Mouse (Mus musculus) intestine, embryonic 14.5 days (tissue): Measurements from ENCODE around the gene Ssbp2. TPM values are rescaled to one million over a fixed set of nuclear protein-coding genes. Genes with fewer than 3 reads are reported as not detected.

ENCODE experiments used
- ATAC-seq: fragments of 200-750 bp; cut with Nextera tagmentation; replicated peaks from 2 replicates; pipeline ENCODE4 v1.8.0; 2017; ENCODE audit warnings: low read depth, moderate number of reproducible peaks, moderate TSS enrichment, moderate library complexity; ENCODE audit not compliant: low FRiP score, low TSS enrichment
- DNase-seq: peaks from one replicate; pipeline ENCODE4 v3.0.0-alpha.2; 2018; ENCODE audit warnings: low spot score
- H3K27ac ChIP-seq: fragments of 300-500 bp; sonication (generic); 2 replicates; pipeline ENCODE4 v1.5.1; 2014; ENCODE audit warnings: low read depth, mild to moderate bottlenecking, control low read depth
- H3K27me3 ChIP-seq: fragments of 300-500 bp; sonication (generic); replicated peaks from 2 replicates; pipeline ENCODE4 v1.6.1; 2014; ENCODE audit warnings: low read length, control low read depth; ENCODE audit not compliant: control insufficient read depth, insufficient read depth
- H3K36me3 ChIP-seq: fragments of 300-500 bp; sonication (generic); 2 replicates; pipeline ENCODE4 v1.6.1; 2014; ENCODE audit warnings: low read length, control low read depth; ENCODE audit not compliant: control insufficient read depth, insufficient read depth
- H3K4me1 ChIP-seq: fragments of 300-500 bp; sonication (generic); replicated peaks from 2 replicates; pipeline ENCODE4 v1.6.1; 2014; ENCODE audit warnings: low read length, control low read depth, mixed read lengths; ENCODE audit not compliant: control insufficient read depth, insufficient read depth
- H3K4me2 ChIP-seq: fragments of 300-500 bp; sonication (generic); 2 replicates; pipeline ENCODE4 v1.6.1; 2014; ENCODE audit warnings: low read length
- H3K4me3 ChIP-seq: fragments of 300-500 bp; sonication (generic); 2 replicates; pipeline ENCODE4 v1.5.1; 2014; ENCODE audit warnings: low read depth, low read length, control low read depth, mixed read lengths
- H3K9ac ChIP-seq: fragments of 300-500 bp; sonication (generic); 2 replicates; pipeline ENCODE4 v1.6.1; 2014; ENCODE audit warnings: mild to moderate bottlenecking, low read length
- H3K9me3 ChIP-seq: fragments of 300-500 bp; sonication (generic); 2 replicates; pipeline ENCODE4 v1.6.1; 2016; ENCODE audit warnings: low read length, control low read depth; ENCODE audit not compliant: control insufficient read depth
- whole genome bisulfite sequencing: fragments of 180-500 bp; shearing (Covaris S2); extraction: QIAGEN DNeasy Blood & Tissue Kit; methylation state at CpG from one replicate; pipeline ENCODE4 v1.1.7; 2014; 5-methylcytosine and 5-hydroxymethylcytosine counted together
- polyA plus RNA-seq: library from polyadenylated mRNA; unstranded; fragments of >200 nt; fragmentation: Nextera tagmentation; extraction: Ambion mirVana; gene quantifications from 2 replicates; pipeline ENCODE4 v1.2.1, GENCODE M21; 2014

Ssbp2 gene
- polyA plus RNA-seq, 1 experiment from 2014 or later: 110 TPM

- Histone ChIP-seq H3K27me3 (no peaks in the 10 kb centered on the region), H3K36me3 (no peaks in the 10 kb centered on the region), H3K4me1 (no peaks in the 10 kb centered on the region), H3K4me2 (no peak overlapping the region), H3K4me3 (no peak overlapping the region), H3K9ac (no peak overlapping the region), H3K9me3 (no peaks in the 10 kb centered on the region), H3K27ac (no peak overlapping the region)
- ATAC-seq: no peak
- 70% methylated on average over 5 of the region's 5 CpGs for WGBS
- DNase-seq: no peak
Measured at GRCm38 (mm10) chr13:91640219-91640618, 180.1 kb downstream of the Ssbp2 start.

DNA sequence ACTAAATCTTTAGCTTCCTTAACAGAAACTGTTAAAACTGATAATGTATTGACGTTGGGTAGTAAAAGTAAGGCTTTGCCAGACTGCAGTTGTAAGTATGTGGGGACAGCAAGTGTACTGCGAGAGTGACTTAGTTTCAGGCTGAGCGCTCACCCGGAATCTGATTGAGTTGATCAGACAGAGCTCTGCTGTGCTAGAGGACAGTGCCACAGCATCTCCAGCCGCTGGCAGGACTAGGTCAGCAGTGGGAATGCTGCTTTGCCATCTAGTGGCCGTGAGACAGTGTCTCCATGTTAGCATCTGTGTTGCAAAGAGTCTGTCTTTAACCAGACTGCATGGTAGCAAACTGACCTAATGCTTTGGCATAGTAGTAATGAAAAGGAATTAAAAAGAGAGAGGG is 188.2 kb downstream of the Ssbp2 start:
- Histone ChIP-seq H3K4me1 (no peaks in the 10 kb centered on the region), H3K36me3 (peaks cover 3% of the 10 kb centered on the region; the same call in 1 of the 2 replicates), H3K9me3 (no peaks in the 10 kb centered on the region), H3K4me3 (no peak overlapping the region), H3K4me2 (no peak overlapping the region), H3K27me3 (no peaks in the 10 kb centered on the region), H3K9ac (no peak overlapping the region), H3K27ac (no peak overlapping the region)
- ATAC-seq (0 out of 2 replicates have a peak, but pooled peaks have one; percentile 19), DNase-seq (no peak)
- 40% methylated on average over 6 of the region's 6 CpGs for WGBS

- Histone ChIP-seq H3K27me3 (no peaks in the 10 kb centered on the region), H3K4me3 (no peak overlapping the region), H3K4me1 (no peaks in the 10 kb centered on the region), H3K9me3 (no peaks in the 10 kb centered on the region), H3K36me3 (peaks cover 3% of the 10 kb centered on the region; the same call in 1 of the 2 replicates), H3K9ac (no peak overlapping the region), H3K4me2 (no peak overlapping the region), H3K27ac (no peak overlapping the region)
- ATAC-seq: no peak
- WGBS: 58% methylated on average over 7 of the region's 7 CpGs
- no peak for DNase-seq
Measured at GRCm38 (mm10) chr13:91649926-91650325, 189.8 kb downstream of the Ssbp2 start.

- Histone ChIP-seq H3K4me1 (no peaks in the 10 kb centered on the region), H3K27ac (no peak overlapping the region), H3K4me3 (no peak overlapping the region), H3K36me3 (no peaks in the 10 kb centered on the region), H3K4me2 (no peak overlapping the region), H3K27me3 (no peaks in the 10 kb centered on the region), H3K9ac (no peak overlapping the region), H3K9me3 (no peaks in the 10 kb centered on the region)
- 54% methylated on average over 5 of the region's 5 CpGs for WGBS
- no peak for ATAC-seq
- DNase-seq: no peak
Measured at GRCm38 (mm10) chr13:91661068-91661795, 201.1 kb downstream of the Ssbp2 start.

GRCm38 (mm10) chr13:91662751-91663150 is 202.7 kb downstream of the Ssbp2 start:
- H3K36me3 ChIP-seq: no peaks in the 10 kb centered on the region
- H3K4me2 ChIP-seq: no peak overlapping the region
- H3K9me3 ChIP-seq: no peaks in the 10 kb centered on the region
- no peaks in the 10 kb centered on the region for H3K4me1 ChIP-seq
- 52% methylated on average over 2 of the region's 2 CpGs for WGBS
- no peak overlapping the region for H3K27ac ChIP-seq
- ATAC-seq (no peak), DNase-seq (no peak)
- no peak overlapping the region for H3K4me3 ChIP-seq
- H3K27me3 ChIP-seq: no peaks in the 10 kb centered on the region
- H3K9ac ChIP-seq: no peak overlapping the region

GRCm38 (mm10) chr13:91673241-91673640 is 213.2 kb downstream of the Ssbp2 start:
- Histone ChIP-seq H3K9ac (no peak overlapping the region), H3K4me2 (no peak overlapping the region), H3K36me3 (peaks cover 28% of the 10 kb centered on the region; the same call in 1 of the 2 replicates), H3K27ac (no peak overlapping the region), H3K9me3 (no peaks in the 10 kb centered on the region), H3K4me1 (no peaks in the 10 kb centered on the region), H3K4me3 (no peak overlapping the region), H3K27me3 (no peaks in the 10 kb centered on the region)
- 78% methylated on average over 3 of the region's 3 CpGs for WGBS
- ATAC-seq (no peak), DNase-seq (no peak)

DNA sequence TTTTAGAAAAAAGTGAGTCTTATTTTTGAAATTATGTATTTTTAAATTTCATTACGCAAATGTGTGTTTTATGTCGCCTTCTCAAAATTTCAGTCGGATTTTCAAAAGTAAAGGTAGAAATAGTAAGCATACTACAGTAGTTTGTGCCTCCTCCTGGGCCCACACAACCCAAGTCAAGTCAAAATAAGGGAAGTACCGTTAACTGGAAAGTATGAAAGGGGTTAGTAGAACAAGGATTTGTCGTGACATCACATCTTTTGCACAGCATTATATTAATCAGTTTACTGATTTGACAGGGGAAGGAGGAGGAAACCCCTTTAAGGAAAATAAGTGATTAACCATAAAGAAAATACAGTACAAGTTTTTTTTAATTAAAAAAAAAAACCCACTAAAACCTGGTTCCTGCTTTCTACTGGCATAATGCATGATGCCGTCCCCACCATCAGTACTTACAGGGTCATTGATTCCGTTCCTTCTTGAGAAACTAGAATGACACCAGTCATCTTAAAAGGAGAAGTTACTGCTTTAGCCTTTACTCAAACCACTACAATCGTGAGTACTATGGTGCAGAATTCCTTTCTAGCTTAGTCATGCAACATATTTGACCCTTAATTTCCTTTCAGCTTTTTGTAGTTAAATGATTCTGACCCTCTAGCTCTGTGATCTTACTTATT is 220.8 kb downstream of the Ssbp2 start:
- ATAC-seq: no peak
- H3K9ac ChIP-seq: no peak overlapping the region
- no peak for DNase-seq
- no peaks in the 10 kb centered on the region for H3K9me3 ChIP-seq
- H3K27me3 ChIP-seq: no peaks in the 10 kb centered on the region
- H3K4me3 ChIP-seq: no peak overlapping the region
- no peaks in the 10 kb centered on the region for H3K4me1 ChIP-seq
- peaks cover 9% of the 10 kb centered on the region; the same call in 1 of the 2 replicates for H3K36me3 ChIP-seq
- no peak overlapping the region for H3K4me2 ChIP-seq
- H3K27ac ChIP-seq: no peak overlapping the region
- 90% methylated on average over 8 of the region's 8 CpGs for WGBS

- no peaks in the 10 kb centered on the region for H3K4me1 ChIP-seq
- no peak overlapping the region for H3K4me3 ChIP-seq
- H3K27me3 ChIP-seq: no peaks in the 10 kb centered on the region
- no peaks in the 10 kb centered on the region; the same call in 1 of the 2 replicates for H3K9me3 ChIP-seq
- no peak overlapping the region for H3K4me2 ChIP-seq
- no peak overlapping the region for H3K27ac ChIP-seq
- peaks cover 11% of the 10 kb centered on the region for H3K36me3 ChIP-seq
- 90% methylated on average over 3 of the region's 3 CpGs for WGBS
- no peak for ATAC-seq
- H3K9ac ChIP-seq: no peak overlapping the region
- DNase-seq: no peak
Measured at GRCm38 (mm10) chr13:91681474-91681873, 221.4 kb downstream of the Ssbp2 start.
